Mouse (Mus musculus) spleen, postnatal 14 days (tissue): ENCODE measurements around the gene A930033H14Rik.

Source experiments
- DNase-seq, 2 experiments: peaks; one replicate each; pipeline ENCODE4 v3.0.0; 2021 to 2022; ENCODE audit warnings: low spot score in 2 of 2

Gene A930033H14Rik

GRCm38 (mm10) chr10:69193721-69194120, 19.2 kb downstream of the A930033H14Rik start:
- no peak for DNase-seq

- no peak for DNase-seq
Observed at GRCm38 (mm10) chr10:69192266-69192665, 20.6 kb downstream of the A930033H14Rik start.

GRCm38 (mm10) chr10:69190434-69191160, 22.3 kb downstream of the A930033H14Rik start:
- DNase-seq: no peak

GRCm38 (mm10) chr10:69187773-69188443, 25.0 kb downstream of the A930033H14Rik start:
- no peak for DNase-seq

DNA sequence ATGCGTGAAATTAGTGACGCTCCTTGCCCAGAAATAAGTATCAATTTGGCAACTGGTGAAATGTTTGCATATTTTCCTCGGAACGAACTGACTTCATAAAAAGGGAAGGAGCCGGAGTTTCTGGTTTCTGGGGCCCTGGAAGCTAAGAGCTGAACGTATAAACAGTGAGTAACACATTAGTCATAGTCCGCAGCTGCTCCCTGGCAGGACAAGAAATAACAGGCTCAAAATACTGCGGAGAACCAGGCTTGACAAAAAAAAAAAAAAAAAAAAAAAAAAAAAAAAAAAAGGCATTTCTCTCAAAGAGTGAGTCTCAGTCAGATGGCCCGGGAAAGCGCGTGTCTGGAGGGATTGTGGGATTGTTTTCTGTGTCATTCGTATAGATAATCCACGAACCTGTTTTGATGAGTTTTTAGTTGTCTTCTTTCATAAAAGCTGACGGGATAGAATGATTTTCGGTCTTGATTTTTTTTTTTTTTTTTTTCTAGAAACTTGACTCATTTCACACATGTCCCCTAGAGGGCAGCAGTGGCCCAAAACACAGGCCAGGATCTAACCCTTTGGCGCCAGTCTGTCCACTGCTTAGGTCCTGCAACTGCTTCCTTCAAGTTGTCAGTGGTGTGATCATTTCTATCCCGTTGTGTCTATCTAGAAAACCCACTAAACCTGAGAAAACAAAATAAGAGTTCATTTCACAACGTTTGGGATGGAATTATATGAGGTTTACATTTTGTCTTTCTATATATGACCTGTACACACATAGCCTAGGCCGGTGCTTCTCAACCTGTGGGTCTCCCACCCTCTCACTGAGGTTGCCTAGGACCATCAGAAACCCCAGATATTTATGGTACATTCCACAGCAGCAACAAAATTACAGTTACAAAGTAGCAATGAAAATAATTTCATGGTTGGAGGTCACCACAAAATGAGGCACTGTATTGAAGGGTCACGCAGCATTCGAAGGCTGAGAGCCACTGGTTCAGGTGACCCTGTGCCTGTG, 26.7 kb downstream of the A930033H14Rik start:
- peak in 1 of 2 experiments; percentile 40 for DNase-seq

DNA sequence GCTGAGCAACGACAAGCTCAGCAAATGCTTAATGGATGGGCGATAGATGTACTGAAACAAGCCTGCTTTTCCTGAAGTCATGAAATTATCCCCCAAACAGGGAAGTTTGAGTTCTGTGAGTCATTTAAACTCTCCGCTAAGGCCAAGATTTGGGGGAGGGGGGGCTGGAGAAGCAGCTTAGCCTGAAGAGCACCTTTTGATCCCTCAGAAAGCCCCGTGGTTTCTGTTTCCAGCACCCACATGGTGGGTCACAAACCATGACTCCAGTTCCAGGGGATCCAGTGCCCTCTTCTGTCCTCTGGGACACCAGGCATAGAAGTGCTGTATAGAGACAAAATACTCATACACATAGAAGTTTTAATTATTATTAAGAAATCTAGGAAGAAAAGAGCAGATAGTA, 27.5 kb downstream of the A930033H14Rik start:
- DNase-seq: no peak

- DNase-seq: no peak
Observed at GRCm38 (mm10) chr10:69184903-69185302, 28.0 kb downstream of the A930033H14Rik start.

DNA sequence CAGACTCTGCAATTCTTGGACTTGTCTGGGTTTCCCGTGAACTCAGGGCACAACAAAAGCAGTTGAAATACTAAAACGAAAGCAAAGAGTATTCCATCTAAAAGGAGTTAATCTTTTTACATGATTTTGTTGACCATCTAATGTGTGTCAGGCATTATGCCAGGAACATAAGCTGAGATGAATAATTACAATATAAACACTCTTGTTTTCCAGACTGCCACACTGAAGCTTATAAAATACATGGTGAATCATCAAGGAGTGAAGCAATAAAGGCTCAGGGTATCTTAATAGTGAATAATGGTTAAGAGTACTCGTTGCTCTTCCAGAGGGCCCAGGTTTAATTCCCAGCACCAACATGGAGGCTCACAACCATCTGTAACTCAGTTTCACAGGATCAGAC, 31.9 kb downstream of the A930033H14Rik start:
- DNase-seq: no peak

DNA sequence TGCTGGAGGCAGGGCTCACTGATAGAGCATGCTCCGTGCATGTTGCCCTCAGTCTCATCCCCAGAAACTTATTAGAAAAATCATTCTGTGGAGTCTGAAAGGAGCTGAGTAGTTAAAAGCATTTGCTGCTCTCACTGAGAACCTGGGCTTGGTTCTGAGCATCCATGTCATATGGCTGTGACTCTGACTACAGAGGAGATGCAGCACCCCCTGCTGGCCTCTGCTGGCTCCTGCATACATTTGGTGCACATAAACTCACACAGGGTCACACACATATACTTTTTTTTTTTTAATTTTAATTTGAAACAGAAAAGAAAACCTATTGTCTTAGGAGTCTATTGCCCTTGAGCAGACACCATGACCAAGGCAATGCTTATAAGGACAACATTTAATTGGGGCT, 33.6 kb downstream of the A930033H14Rik start:
- DNase-seq: no peak

DNA sequence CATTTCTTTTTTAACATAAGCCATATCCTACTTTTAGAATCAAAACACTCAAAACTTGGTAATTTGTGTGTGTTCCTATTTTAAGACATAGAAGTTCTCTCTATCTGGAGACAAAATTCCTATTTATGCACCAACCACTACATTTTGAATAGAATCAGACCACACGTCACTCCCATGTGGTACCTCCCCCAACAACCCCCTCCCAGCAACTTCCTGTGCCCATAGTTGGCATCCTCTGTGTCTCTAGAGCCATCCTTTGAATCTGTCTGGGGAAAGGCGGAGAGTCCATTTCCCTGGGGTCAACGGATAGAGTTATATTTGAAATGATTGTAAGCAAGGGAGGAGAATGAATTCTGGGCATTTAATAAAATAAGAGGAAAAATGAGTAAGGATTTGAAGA, 36.8 kb downstream of the A930033H14Rik start:
- DNase-seq: no peak

DNA sequence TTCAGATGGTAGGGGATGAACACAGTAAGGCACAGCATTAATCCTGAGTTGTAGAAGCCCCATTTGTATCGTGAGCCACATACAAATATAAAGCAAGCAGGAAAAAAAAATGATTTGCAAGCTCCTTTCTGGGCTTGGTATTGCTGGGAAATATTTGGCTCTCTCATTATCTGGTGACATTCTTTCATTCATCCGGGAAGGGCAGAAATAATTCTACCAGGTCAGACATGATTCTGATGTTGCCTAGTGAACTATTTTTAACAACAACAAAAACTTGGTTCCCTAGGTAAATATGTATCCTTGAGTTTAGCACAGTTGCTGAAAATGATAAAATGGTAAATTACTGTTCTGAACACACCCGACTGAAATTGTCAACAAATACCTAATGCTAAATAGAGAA, 40.5 kb downstream of the A930033H14Rik start:
- no peak for DNase-seq

- DNase-seq: no peak
Observed at GRCm38 (mm10) chr10:69166514-69166913, 46.4 kb downstream of the A930033H14Rik start.

DNA sequence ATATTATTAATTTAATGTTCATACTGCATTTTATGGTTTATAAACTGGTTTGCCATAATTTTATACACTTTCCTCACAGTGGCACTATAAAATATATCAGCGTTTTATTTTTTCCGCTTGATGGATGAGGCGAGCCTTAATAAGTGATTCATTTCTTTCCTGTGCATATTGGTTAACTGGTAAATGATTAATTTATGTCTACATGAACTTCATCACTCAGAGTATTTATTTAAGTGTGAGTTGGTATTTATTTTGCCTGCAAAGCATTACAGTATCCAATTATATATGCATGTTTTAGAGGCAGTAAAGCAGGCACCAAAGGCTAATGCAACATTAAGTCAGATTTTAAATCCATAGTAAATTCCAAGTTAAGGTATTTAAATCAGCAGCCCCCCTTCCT, 47.1 kb downstream of the A930033H14Rik start:
- no peak for DNase-seq

DNA sequence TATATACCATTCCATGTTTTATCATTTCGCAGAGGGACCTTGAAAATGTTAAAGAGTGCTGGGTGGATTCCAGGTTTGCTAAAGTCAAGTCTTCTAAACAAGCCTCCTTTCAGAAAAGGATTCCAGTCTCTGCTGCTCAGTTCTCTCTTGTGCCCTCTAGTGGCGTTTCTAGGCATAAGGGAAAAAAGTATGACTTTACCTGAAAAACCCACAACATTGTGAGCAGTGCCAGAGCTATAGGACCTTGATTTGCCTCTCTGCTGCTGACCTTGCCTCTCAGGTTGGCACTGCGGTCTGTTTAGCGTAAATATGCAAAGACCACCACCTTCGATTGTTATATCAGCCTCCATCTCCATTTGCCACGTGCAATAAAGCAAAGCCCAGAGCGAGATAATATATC, 47.8 kb downstream of the A930033H14Rik start:
- no peak for DNase-seq

GRCm38 (mm10) chr10:69163216-69163615, 49.7 kb downstream of the A930033H14Rik start:
- DNase-seq: no peak

DNA sequence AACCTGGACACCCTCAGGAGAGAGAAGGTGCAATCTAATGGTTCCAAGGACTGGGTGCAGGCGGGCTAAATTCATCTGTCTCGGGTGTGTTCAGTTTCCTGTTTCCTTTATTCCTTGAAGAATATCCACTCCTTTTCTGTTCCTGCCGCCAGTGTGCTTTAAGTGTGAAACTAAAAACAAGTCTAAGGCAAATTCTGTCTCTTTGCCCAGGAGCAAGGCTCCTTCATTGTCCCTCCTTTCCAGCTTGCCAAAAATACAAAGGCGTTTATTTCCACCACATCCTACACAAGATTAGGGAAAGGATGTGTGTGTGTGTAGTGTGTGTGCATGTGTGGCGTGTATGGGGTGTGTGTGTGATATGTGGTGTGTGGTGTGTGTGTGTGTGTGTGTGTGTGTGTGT, 50.3 kb downstream of the A930033H14Rik start:
- DNase-seq: no peak

DNA sequence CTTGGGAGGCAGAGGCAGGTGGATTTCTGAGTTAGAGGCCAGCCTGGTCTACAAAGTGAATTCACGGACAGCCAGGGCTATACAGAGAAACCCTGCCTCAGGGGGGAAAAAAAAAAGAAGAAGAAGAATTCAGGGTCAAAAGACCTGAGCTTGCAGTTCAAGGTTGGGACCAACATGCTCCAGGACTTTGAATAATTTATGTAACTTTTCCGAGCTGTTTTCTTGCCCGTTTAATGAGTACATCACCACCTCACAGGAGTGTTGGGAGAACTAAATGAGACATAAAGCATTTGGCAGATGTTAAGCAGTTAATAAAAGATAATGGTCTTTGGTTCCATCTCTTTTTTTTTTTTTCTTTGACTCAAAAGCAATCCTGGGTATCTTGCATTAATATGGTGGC, 51.4 kb downstream of the A930033H14Rik start:
- no peak for DNase-seq

- DNase-seq: no peak
Observed at GRCm38 (mm10) chr10:69160877-69161276, 52.0 kb downstream of the A930033H14Rik start.
